Mouse (Mus musculus): ENCODE data around the gene Gm49387. TPM values are rescaled to one million over a fixed set of nuclear protein-coding genes. Genes with fewer than 3 reads are reported as not detected.

Gene Gm49387
- polyA plus RNA-seq, 1 experiment: not detected

- Histone ChIP-seq H3K27ac (ENCODE audit: insufficient read depth, low read length) (no peak overlapping the region), H3K4me3 (ENCODE audit: insufficient read depth, low read length) (no peak overlapping the region), H3K4me1 (ENCODE audit: control insufficient read depth, insufficient read depth, low read length) (no peaks in the 10 kb centered on the region)
- TF ChIP-seq POLR2A (IDR thresholded peaks at IDR 0.05; ENCODE audit: extremely low read depth, insufficient read depth, low read length): no peak
- no peak for TF ChIP-seq CTCF (IDR thresholded peaks at IDR 0.05; ENCODE audit: extremely low read depth, insufficient read depth, low read length)
These were observed 124.8 kb downstream of the Gm49387 start for GRCm38 (mm10) chr14:31515895-31516294.

- H3K4me3 ChIP-seq (ENCODE audit: insufficient read depth, low read length): no peak overlapping the region
- H3K4me1 ChIP-seq (ENCODE audit: control insufficient read depth, insufficient read depth, low read length): no peaks in the 10 kb centered on the region
- TF ChIP-seq CTCF (IDR thresholded peaks at IDR 0.05; ENCODE audit: extremely low read depth, insufficient read depth, low read length) (no peak), POLR2A (IDR thresholded peaks at IDR 0.05; ENCODE audit: extremely low read depth, insufficient read depth, low read length) (no peak)
- H3K27ac ChIP-seq (ENCODE audit: insufficient read depth, low read length): no peak overlapping the region
These were observed 130.4 kb downstream of the Gm49387 start for GRCm38 (mm10) chr14:31510322-31510721.

GRCm38 (mm10) chr14:31509911-31510310 is 130.8 kb downstream of the Gm49387 start:
- Histone ChIP-seq H3K4me1 (ENCODE audit: control insufficient read depth, insufficient read depth, low read length) (no peaks in the 10 kb centered on the region), H3K27ac (ENCODE audit: insufficient read depth, low read length) (no peak overlapping the region), H3K4me3 (ENCODE audit: insufficient read depth, low read length) (no peak overlapping the region)
- no peak for TF ChIP-seq POLR2A (IDR thresholded peaks at IDR 0.05; ENCODE audit: extremely low read depth, insufficient read depth, low read length)
- TF ChIP-seq CTCF (IDR thresholded peaks at IDR 0.05; ENCODE audit: extremely low read depth, insufficient read depth, low read length): no peak

GRCm38 (mm10) chr14:31506456-31506855 is 134.2 kb downstream of the Gm49387 start:
- no peak overlapping the region for H3K27ac ChIP-seq (ENCODE audit: insufficient read depth, low read length)
- no peak overlapping the region for H3K4me3 ChIP-seq (ENCODE audit: insufficient read depth, low read length)
- TF ChIP-seq CTCF (IDR thresholded peaks at IDR 0.05; ENCODE audit: extremely low read depth, insufficient read depth, low read length): no peak
- TF ChIP-seq POLR2A (IDR thresholded peaks at IDR 0.05; ENCODE audit: extremely low read depth, insufficient read depth, low read length): no peak
- H3K4me1 ChIP-seq (ENCODE audit: control insufficient read depth, insufficient read depth, low read length): no peaks in the 10 kb centered on the region

GRCm38 (mm10) chr14:31503406-31503805 is 137.3 kb downstream of the Gm49387 start:
- Histone ChIP-seq H3K27ac (ENCODE audit: insufficient read depth, low read length) (no peak overlapping the region), H3K4me3 (ENCODE audit: insufficient read depth, low read length) (no peak overlapping the region), H3K4me1 (ENCODE audit: control insufficient read depth, insufficient read depth, low read length) (no peaks in the 10 kb centered on the region)
- TF ChIP-seq CTCF (IDR thresholded peaks at IDR 0.05; ENCODE audit: extremely low read depth, insufficient read depth, low read length) (no peak), POLR2A (IDR thresholded peaks at IDR 0.05; ENCODE audit: extremely low read depth, insufficient read depth, low read length) (no peak)

Other genes with a start within 250 kb of the Gm49387 start
- 43.8 and 55.2 TPM in 2 replicates for gene Sh3bp5, start 204.8 kb downstream of the Gm49387 start, polyA plus RNA-seq (2012; rRNA removed)
- 11.5 and 13.5 TPM in 2 replicates for gene Eaf1, start 146.5 kb downstream of the Gm49387 start, polyA plus RNA-seq (2012; rRNA removed)
- gene Mettl6, start 145.8 kb downstream of the Gm49387 start, polyA plus RNA-seq (2012; rRNA removed): 18.4 and 18.8 TPM in 2 replicates
- 0.84 and 0.91 TPM in 2 replicates for gene Colq, start 49.5 kb downstream of the Gm49387 start, polyA plus RNA-seq (2012; rRNA removed)
- 15.7 and 19.6 TPM in 2 replicates for gene Btd, start 150 bp upstream of the Gm49387 start, polyA plus RNA-seq (2012; rRNA removed)
- 11.2 and 11.3 TPM in 2 replicates for gene Hacl1, start 408 bp upstream of the Gm49387 start, polyA plus RNA-seq (2012; rRNA removed)
- gene Ankrd28, start 189.8 kb upstream of the Gm49387 start, polyA plus RNA-seq (2012; rRNA removed): 27.8 and 29.3 TPM in 2 replicates